ENCODE assay signal across 8 mouse cellular contexts in the genomic region with DNA sequence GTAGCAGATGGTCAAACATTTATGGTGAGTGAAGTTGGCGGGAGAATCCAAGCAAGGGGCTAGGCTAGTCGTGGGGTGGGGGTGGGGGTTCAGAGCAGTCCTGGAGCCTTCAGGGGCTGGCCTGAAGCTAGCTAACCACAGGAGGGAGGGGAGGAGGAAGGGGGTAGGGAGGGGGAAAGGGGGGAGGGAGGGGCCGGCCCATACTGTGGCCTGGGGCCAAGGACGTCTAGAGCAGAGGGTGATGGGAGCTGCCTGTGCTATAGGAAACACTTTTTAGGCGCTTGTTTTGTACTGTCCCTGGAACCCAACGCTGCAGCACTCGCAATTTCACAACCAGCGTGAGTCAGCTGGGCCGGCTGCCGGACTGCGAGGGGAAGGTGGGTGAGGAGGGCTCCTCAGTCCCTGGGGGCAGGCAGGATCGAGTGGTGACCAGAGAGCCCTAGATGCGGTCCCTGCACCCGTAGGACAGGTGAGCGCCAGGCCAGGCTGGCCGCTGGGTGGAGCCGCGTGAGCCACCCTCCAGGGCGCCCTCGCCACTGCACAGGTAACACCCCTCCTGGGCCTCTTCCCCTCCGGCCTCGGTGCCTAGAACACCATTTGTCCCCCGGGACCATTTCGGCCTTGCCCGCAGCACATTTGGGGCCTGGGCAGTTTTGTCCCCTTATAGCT. TPM values are rescaled to one million over a fixed set of nuclear protein-coding genes. Genes with fewer than 3 reads are reported as not detected.
DNase-seq lines count a peak whose midpoint lies in the region; ATAC-seq and TF ChIP-seq lines count a peak whose summit lies in the region.

No protein-coding gene starts in this region.

- no peak for DNase-seq in ES-E14 (ENCODE audit: low read depth, low spot score)
- peak; percentile 76 for DNase-seq in brain, embryonic 14.5 days (ENCODE audit: low read depth)
- peak; percentile 40 to 58 for DNase-seq in heart, postnatal 36 days
- DNase-seq in layer of hippocampus, adult 2 months (ENCODE audit: low spot score in 2 of 2), result peak in 1 of 2 experiments; percentile 20
- peak; percentile 45 for DNase-seq in lung, postnatal 10 days
- peak; percentile 53 for DNase-seq in ovary, adult 18-20 months (ENCODE audit: low spot score)
- DNase-seq in thymus, postnatal 36 days, result peak; percentile 42 to 53

- 15% methylated on average over 15 of the region's 25 CpGs for WGBS in forebrain, embryonic 12.5 days

- H3K4me2 ChIP-seq in forebrain, embryonic 12.5 days, result peak overlapping the region; percentile 59

- peak overlapping the region; percentile 63; the same call in 1 of the 2 replicates for H3K27ac ChIP-seq in ES-E14 (ENCODE audit: insufficient read depth, low read depth, low read length, poor library complexity, severe bottlenecking)
- H3K27ac ChIP-seq in forebrain, embryonic 12.5 days, result peak overlapping the region; percentile 70
- peak overlapping the region; percentile 85 for H3K27ac ChIP-seq in layer of hippocampus, adult 2 months

- ATAC-seq in forebrain, embryonic 12.5 days (ENCODE audit: low FRiP score), result peak; percentile 87

- in situ Hi-C loops in ES-E14 (cut with MboI; ENCODE audit: low sequenced_read_pairs in 2 of 2, unreplicated experiment in 2 of 2), result no loop called here

- H3K4me1 ChIP-seq in ES-E14 (ENCODE audit: control insufficient read depth in 2 of 2, insufficient read depth in 2 of 2, low read length in 2 of 2, poor library complexity in 1 of 2), result 0 out of 4 replicates have a peak, but pooled peaks cover 0 to 2% of the 10 kb centered on the region in 2 experiments
- H3K4me1 ChIP-seq in forebrain, embryonic 12.5 days, result no peaks in the 10 kb centered on the region

- H3K27me3 ChIP-seq in forebrain, embryonic 12.5 days, result peaks cover 8% of the 10 kb centered on the region; the same call in 1 of the 2 replicates

- no peaks in the 10 kb centered on the region for H3K36me3 ChIP-seq in ES-E14 (ENCODE audit: control insufficient read depth, insufficient read depth, low read length, poor library complexity, severe bottlenecking)
- no peaks in the 10 kb centered on the region for H3K36me3 ChIP-seq in forebrain, embryonic 12.5 days (replicated peaks)

- H3K9ac ChIP-seq in ES-E14 (ENCODE audit: insufficient read depth, low read depth, low read length, poor library complexity, severe bottlenecking), result peak overlapping the region; percentile 82
- peak overlapping the region; percentile 67 for H3K9ac ChIP-seq in forebrain, embryonic 12.5 days

- TF ChIP-seq POLR2A in brain, embryonic 14.5 days (IDR thresholded peaks at IDR 0.05; ENCODE audit: borderline replicate concordance, extremely low read depth, insufficient read depth, insufficient read length, poor library complexity, severe bottlenecking), result peak; percentile 13; the same call in 1 of the 2 replicates

- peak overlapping the region; percentile 78 to 87 for H3K4me3 ChIP-seq in ES-E14 (ENCODE audit: insufficient read depth in 1 of 2, low read depth in 1 of 2, low read length in 2 of 2, poor library complexity in 1 of 2, severe bottlenecking in 1 of 2)
- peak overlapping the region; percentile 54 for H3K4me3 ChIP-seq in forebrain, embryonic 12.5 days (replicated peaks)
- peak overlapping the region; percentile 65 for H3K4me3 ChIP-seq in layer of hippocampus, adult 2 months

- TF ChIP-seq CTCF in brain, embryonic 14.5 days (IDR thresholded peaks at IDR 0.05; ENCODE audit: borderline replicate concordance, extremely low read depth, insufficient read depth, insufficient read length), result no peak
- no peak for TF ChIP-seq CTCF in layer of hippocampus, adult 2 months (conservative IDR thresholded peaks at IDR 0.05)

- intact Hi-C loops in heart, postnatal 36 days (cut with DNase I), result no loop called here

- H3K9me3 ChIP-seq in ES-E14 (ENCODE audit: control insufficient read depth, insufficient read depth, low read depth, low read length), result no peaks in the 10 kb centered on the region
- no peaks in the 10 kb centered on the region for H3K9me3 ChIP-seq in forebrain, embryonic 12.5 days

TF ChIP-seq in ES-E14, 5 proteins besides CTCF, POLR2A, EP300 and RAD21:
- no peak for TF ChIP-seq HCFC1 (IDR thresholded peaks at IDR 0.05; ENCODE audit: borderline replicate concordance, insufficient read depth, low read length)
- TF ChIP-seq ZC3H11A (IDR thresholded peaks at IDR 0.05; ENCODE audit: borderline replicate concordance, low read depth, low read length), result no peak
- TF ChIP-seq ZNF384 (IDR thresholded peaks at IDR 0.05; ENCODE audit: low read depth, low read length), result no peak
- no peak for TF ChIP-seq CHD2 (IDR thresholded peaks at IDR 0.05; ENCODE audit: low read depth, low read length)

RNA-seq across cellular contexts. Expression of a gene that starts 0.5 kb away (rescaled TPM):
- total RNA-seq in ES-E14 (2012; rRNA removed), result 15.1 and 23.4 TPM in 2 replicates
- 47.1 and 67.7 TPM in 2 replicates for polyA plus RNA-seq in brain, embryonic 14.5 days (2012; rRNA removed)
- 87.7 and 93.5 TPM in 2 replicates for polyA plus RNA-seq in forebrain, embryonic 12.5 days (2016; fragmentation: Nextera tagmentation; extraction: Ambion mirVana)
- 10 to 100 TPM; 12.5 to 17.3 TPM for total RNA-seq in heart, postnatal 36 days (2021)
- total RNA-seq in layer of hippocampus, adult 2 months (2021), result 10 to 100 TPM; 52.8 to 57.9 TPM

RNA-seq across cellular contexts. Expression of a gene that starts 13.3 kb away (rescaled TPM):
- 7.1 and 11.8 TPM in 2 replicates for total RNA-seq in ES-E14 (2012; rRNA removed)
- polyA plus RNA-seq in brain, embryonic 14.5 days (2012; rRNA removed), result 18.8 and 27.9 TPM in 2 replicates
- 27.1 and 27.9 TPM in 2 replicates for polyA plus RNA-seq in forebrain, embryonic 12.5 days (2016; fragmentation: Nextera tagmentation; extraction: Ambion mirVana)
- total RNA-seq in heart, postnatal 36 days (2021), result 10 to 100 TPM; 27.4 to 31.3 TPM
- 10 to 100 TPM; 31.1 to 33.6 TPM for total RNA-seq in layer of hippocampus, adult 2 months (2021)
